Mouse (Mus musculus) liver, embryonic 16.5 days (tissue): ENCODE results near the gene Adat3. TPM values are rescaled to one million over a fixed set of nuclear protein-coding genes. Genes with fewer than 3 reads are reported as not detected.
A peak's percentile ranks its signal among the peaks of the same experiment; 100 is the strongest.
"Not testable (repeated sequence)": the region's sequence is repeated elsewhere in the genome, so short reads cannot be mapped to it uniquely, and the experiment has no call there.

Source experiments
- ATAC-seq: fragments of 200-750 bp; cut with Nextera tagmentation; 2 replicates; pipeline ENCODE4 v1.8.0; 2017; ENCODE audit warnings: low read depth, mild to moderate bottlenecking, moderate number of reproducible peaks, moderate library complexity
- H3K27ac ChIP-seq: fragments of 300-500 bp; sonication (generic); 2 replicates; pipeline ENCODE4 v1.5.1; 2014; ENCODE audit warnings: mild to moderate bottlenecking, low read length
- H3K27me3 ChIP-seq: fragments of 300-500 bp; sonication (generic); 2 replicates; pipeline ENCODE4 v1.6.1; 2014; ENCODE audit warnings: low read depth, low read length, mixed read lengths; ENCODE audit not compliant: control insufficient read depth, insufficient read depth
- H3K36me3 ChIP-seq: fragments of 300-500 bp; sonication (generic); 2 replicates; pipeline ENCODE4 v1.6.1; 2014; ENCODE audit warnings: mild to moderate bottlenecking; ENCODE audit not compliant: control insufficient read depth, insufficient read depth
- H3K4me1 ChIP-seq: fragments of 300-500 bp; sonication (generic); 2 replicates; pipeline ENCODE4 v1.6.1; 2014; ENCODE audit warnings: low read depth, low read length, mixed read lengths; ENCODE audit not compliant: control insufficient read depth
- H3K4me2 ChIP-seq: fragments of 300-500 bp; sonication (generic); 2 replicates; pipeline ENCODE4 v1.6.1; 2014; ENCODE audit warnings: low read depth, low read length, mixed read lengths
- H3K4me3 ChIP-seq: fragments of 300-500 bp; sonication (generic); 2 replicates; pipeline ENCODE4 v1.5.1; 2014; ENCODE audit warnings: low read depth, mild to moderate bottlenecking, low read length
- H3K9ac ChIP-seq: fragments of 300-500 bp; sonication (generic); 2 replicates; pipeline ENCODE4 v1.6.1; 2014; ENCODE audit warnings: low read depth, low read length
- H3K9me3 ChIP-seq: fragments of 300-500 bp; sonication (generic); replicated peaks from 2 replicates; pipeline ENCODE4 v1.6.1; 2016; ENCODE audit warnings: low read length; ENCODE audit not compliant: control insufficient read depth
- WGBS: fragments of 180-500 bp; shearing (Covaris S2); extraction: QIAGEN DNeasy Blood & Tissue Kit; methylation state at CpG from one replicate; pipeline ENCODE4 v1.1.7; 2014; ENCODE audit not compliant: insufficient replicate concordance; 5-methylcytosine and 5-hydroxymethylcytosine counted together
- polyA plus RNA-seq: library from polyadenylated mRNA; unstranded; fragments of >200 nt; fragmentation: Nextera tagmentation; extraction: Ambion mirVana; gene quantifications from 2 replicates; pipeline ENCODE4 v1.2.1, GENCODE M21; 2015

The Adat3 gene
- polyA plus RNA-seq, 1 experiment from 2014 or later = 3.2 TPM

GRCm38 (mm10) chr10:80623457-80624191, 20.9 kb downstream of the Adat3 start:
- WGBS = 11% methylated on average over 15 of the region's 15 CpGs
- H3K27me3 ChIP-seq = no peaks in the 10 kb centered on the region
- no peaks in the 10 kb centered on the region for H3K9me3 ChIP-seq
- peak overlapping the region; percentile 86 for H3K4me3 ChIP-seq
- peak overlapping the region; percentile 96 for H3K4me2 ChIP-seq
- peak overlapping the region; percentile 93 for H3K9ac ChIP-seq
- no peak for ATAC-seq
- peak overlapping the region; percentile 90 for H3K27ac ChIP-seq
- no peaks in the 10 kb centered on the region for H3K36me3 ChIP-seq
- H3K4me1 ChIP-seq = peaks cover 49% of the 10 kb centered on the region

- Histone ChIP-seq H3K36me3 (no peaks in the 10 kb centered on the region), H3K4me2 (no peak overlapping the region), H3K9ac (no peak overlapping the region), H3K9me3 (no peaks in the 10 kb centered on the region), H3K27ac (no peak overlapping the region; the same call in 1 of the 2 replicates), H3K27me3 (no peaks in the 10 kb centered on the region), H3K4me3 (no peak overlapping the region), H3K4me1 (peaks cover 49% of the 10 kb centered on the region)
- 73% methylated on average over 4 of the region's 4 CpGs for WGBS
- ATAC-seq = no peak
Observed at GRCm38 (mm10) chr10:80625764-80626163, 23.1 kb downstream of the Adat3 start.

DNA sequence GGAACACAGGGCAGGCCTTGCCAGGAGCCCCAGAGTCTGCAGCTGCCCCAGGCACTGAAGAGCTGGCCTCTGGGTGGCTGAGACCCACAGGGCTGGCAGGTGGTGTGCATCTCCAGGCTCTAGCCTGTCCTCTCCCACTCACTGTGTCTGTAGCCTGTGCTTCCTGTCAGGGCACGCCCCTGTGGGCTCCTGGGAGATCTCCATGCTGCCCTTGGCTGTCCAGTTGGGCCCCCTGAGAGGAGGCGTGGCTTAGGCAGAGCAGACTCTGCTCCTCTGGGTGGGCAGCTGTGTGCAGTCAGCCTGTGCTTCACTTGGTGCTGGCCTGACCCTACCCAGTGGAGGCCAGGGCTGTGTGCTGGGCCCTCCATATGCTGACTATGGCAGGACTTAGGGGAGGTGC, 25.0 kb downstream of the Adat3 start:
- Histone ChIP-seq H3K27me3 (no peaks in the 10 kb centered on the region), H3K9ac (no peak overlapping the region), H3K27ac (no peak overlapping the region), H3K4me3 (no peak overlapping the region), H3K9me3 (no peaks in the 10 kb centered on the region), H3K4me1 (peaks cover 41% of the 10 kb centered on the region), H3K4me2 (no peak overlapping the region), H3K36me3 (no peaks in the 10 kb centered on the region)
- ATAC-seq = peak; percentile 14
- 20% methylated on average over 2 of the region's 2 CpGs for WGBS

DNA sequence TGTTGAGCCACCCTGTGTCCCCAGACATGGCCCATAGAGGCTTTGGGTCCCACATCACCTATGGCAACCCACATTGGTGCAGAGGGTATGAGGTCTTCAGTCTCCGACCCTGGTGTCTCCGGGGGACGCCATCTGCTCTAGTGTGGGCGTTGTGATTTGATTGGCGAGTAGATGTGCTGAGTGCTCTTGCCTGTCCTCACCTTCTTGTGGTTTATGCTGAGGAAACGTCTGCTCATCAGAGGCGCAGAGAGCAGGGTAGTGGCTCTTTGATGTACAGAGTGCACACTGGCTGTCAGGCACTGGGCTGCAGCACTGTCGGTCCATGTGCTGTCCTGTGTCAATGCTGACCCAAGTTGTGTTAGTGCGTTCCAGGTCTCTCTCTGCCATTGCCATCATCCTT, 26.2 kb downstream of the Adat3 start:
- no peak for ATAC-seq
- no peak overlapping the region for H3K27ac ChIP-seq
- no peak overlapping the region for H3K4me3 ChIP-seq
- H3K36me3 ChIP-seq = no peaks in the 10 kb centered on the region
- H3K9me3 ChIP-seq = no peaks in the 10 kb centered on the region
- WGBS = 71% methylated on average over 9 of the region's 9 CpGs
- no peak overlapping the region for H3K4me2 ChIP-seq
- peaks cover 31% of the 10 kb centered on the region for H3K4me1 ChIP-seq
- no peak overlapping the region for H3K9ac ChIP-seq
- H3K27me3 ChIP-seq = no peaks in the 10 kb centered on the region

DNA sequence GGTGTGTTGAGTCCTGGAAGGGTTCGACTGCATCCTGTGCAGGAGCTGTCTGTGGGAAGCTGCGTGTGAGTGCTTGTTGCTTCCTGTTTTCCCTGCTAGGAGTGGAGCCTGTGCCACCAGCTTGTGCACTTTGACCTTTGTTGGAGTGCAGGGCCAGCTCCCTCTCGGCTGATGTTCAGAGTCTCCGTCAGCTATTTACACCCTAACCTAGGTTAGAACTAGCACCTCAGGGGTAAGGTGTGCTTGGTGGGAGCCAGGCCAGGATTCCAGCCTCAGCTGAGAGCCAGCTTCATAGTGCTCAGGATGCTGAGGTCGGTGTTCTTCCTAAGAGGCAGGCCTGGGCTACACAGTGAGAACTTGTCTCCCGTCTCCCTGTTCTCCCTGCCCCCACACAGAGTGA, 32.7 kb downstream of the Adat3 start:
- 63% methylated on average over 6 of the region's 6 CpGs for WGBS
- Histone ChIP-seq H3K9me3 (no peaks in the 10 kb centered on the region), H3K27ac (no peak overlapping the region), H3K9ac (no peak overlapping the region), H3K4me1 (peaks cover 3% of the 10 kb centered on the region; the same call in 1 of the 2 replicates), H3K27me3 (no peaks in the 10 kb centered on the region), H3K4me3 (no peak overlapping the region), H3K4me2 (no peak overlapping the region), H3K36me3 (peaks cover 39% of the 10 kb centered on the region)
- peak; percentile 43 for ATAC-seq

DNA sequence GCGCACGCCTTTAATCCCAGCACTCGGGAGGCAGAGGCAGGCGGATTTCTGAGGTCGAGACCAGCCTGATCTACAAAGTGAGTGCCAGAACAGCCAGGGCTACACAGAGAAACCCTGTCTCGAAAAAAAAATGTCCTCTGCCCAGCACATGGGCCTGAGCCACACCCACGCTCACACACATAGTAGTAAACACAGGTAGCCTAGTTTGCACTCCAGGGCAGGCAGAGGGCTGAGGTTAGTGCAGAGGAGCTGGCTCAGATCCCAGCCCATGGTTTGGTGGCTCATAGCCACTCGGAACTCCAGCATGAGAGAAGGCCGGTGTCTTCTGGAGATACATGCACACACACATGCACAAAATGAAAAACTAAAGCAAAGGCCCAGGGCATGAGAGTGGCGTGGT, 44.3 kb downstream of the Adat3 start:
- peak; percentile 65 for ATAC-seq
- no peaks in the 10 kb centered on the region for H3K9me3 ChIP-seq
- H3K4me1 ChIP-seq = no peaks in the 10 kb centered on the region
- H3K27ac ChIP-seq = no peak overlapping the region
- H3K4me2 ChIP-seq = no peak overlapping the region
- WGBS = 78% methylated on average over 10 of the region's 10 CpGs
- no peak overlapping the region for H3K9ac ChIP-seq
- H3K27me3 ChIP-seq = no peaks in the 10 kb centered on the region
- no peak overlapping the region for H3K4me3 ChIP-seq
- H3K36me3 ChIP-seq = peaks cover 5% of the 10 kb centered on the region

DNA sequence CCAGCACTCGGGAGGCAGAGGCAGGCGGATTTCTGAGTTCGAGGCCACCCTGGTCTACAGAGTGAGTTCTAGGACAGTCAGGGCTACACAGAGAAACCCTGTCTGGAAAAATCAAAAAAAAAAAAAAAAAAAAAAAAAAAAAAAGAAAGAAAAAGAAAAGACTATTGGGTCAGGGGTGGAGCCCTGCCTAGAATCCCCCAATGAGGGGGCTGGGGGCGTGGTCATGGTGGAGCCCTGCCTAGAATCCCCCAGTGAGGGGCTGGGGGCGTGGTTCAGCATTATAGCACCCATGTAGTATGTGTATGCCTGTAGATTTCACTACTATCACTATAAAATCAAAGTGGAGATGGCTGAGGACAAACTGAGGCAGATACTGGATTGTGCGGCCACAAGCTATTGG, 47.2 kb downstream of the Adat3 start:
- H3K9me3 ChIP-seq, H3K4me3 ChIP-seq, H3K4me1 ChIP-seq, ATAC-seq, H3K27ac ChIP-seq, H3K36me3 ChIP-seq, H3K27me3 ChIP-seq, H3K9ac ChIP-seq, H3K4me2 ChIP-seq: not testable (repeated sequence)
- 66% methylated on average over 6 of the region's 6 CpGs for WGBS

DNA sequence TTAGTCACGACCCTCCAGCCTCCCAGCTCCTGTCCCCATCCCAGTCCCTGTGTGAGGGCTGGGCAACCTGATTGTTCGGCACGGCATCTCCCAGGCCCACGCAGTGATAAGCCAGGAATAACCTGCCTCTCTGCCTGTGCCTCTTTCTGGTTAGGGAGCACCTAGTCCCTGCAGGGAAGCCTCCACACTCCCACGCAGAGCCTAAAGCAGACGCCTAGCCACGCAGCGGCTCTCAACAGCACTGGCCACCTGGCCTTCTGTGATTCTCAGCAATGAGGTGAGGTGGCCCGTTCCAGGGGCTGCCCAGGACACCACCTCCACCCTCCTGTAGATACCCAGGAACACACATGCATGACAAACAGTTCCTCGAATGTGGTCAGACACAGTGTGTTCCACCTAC, 47.7 kb downstream of the Adat3 start:
- no peak for ATAC-seq
- Histone ChIP-seq H3K4me1 (peaks cover 6% of the 10 kb centered on the region), H3K27ac (no peak overlapping the region), H3K9ac (no peak overlapping the region), H3K36me3 (no peaks in the 10 kb centered on the region), H3K4me3 (no peak overlapping the region), H3K9me3 (no peaks in the 10 kb centered on the region), H3K4me2 (no peak overlapping the region), H3K27me3 (no peaks in the 10 kb centered on the region)
- WGBS = 80% methylated on average over 10 of the region's 10 CpGs

- Histone ChIP-seq H3K4me1 (peaks cover 30% of the 10 kb centered on the region), H3K27ac (no peak overlapping the region), H3K27me3 (no peaks in the 10 kb centered on the region), H3K4me2 (no peak overlapping the region), H3K36me3 (no peaks in the 10 kb centered on the region), H3K9me3 (no peaks in the 10 kb centered on the region), H3K9ac (no peak overlapping the region), H3K4me3 (no peak overlapping the region)
- ATAC-seq = no peak
- 72% methylated on average over 6 of the region's 6 CpGs for WGBS
Observed at GRCm38 (mm10) chr10:80653156-80653720, 50.6 kb downstream of the Adat3 start.
